Mouse (Mus musculus) E14TG2a.4 (cell line): ENCODE data around the gene Micu2.

ENCODE experiments used
- CTCF ChIP-seq: conservative IDR thresholded peaks from 2 replicates; pipeline ENCODE4 v1.5.1; 2014; ENCODE audit warnings: low read length
- NANOG ChIP-seq: IDR thresholded peaks from 2 replicates; pipeline ENCODE4 v1.6.1; 2014; ENCODE audit warnings: borderline replicate concordance, low read length, mixed read lengths
- POU5F1 ChIP-seq: IDR thresholded peaks from 2 replicates; pipeline ENCODE4 v1.6.1; 2014; ENCODE audit warnings: low read length, borderline replicate concordance

- TF ChIP-seq CTCF: no peak
- TF ChIP-seq NANOG: no peak
- TF ChIP-seq POU5F1: no peak
These were observed 89.8 kb downstream of the Micu2 start for GRCm38 (mm10) chr14:57909297-57909696.
